ENCODE assay signal across 21 mouse cellular contexts in genomic region chr13:108536436-108536835, GRCm38 (mm10).
DNase-seq lines count a peak whose midpoint lies in the region; ATAC-seq and TF ChIP-seq lines count a peak whose summit lies in the region.
"Had no signal": no experiment of that assay in that cellular context is flagged by ENCODE, and none has a peak within 500 bp of the region (broad histone marks: within the 10 kb centered on the region; RNA-seq: fewer than 3 reads in every experiment).

No protein-coding gene starts in this region.

- WGBS in midbrain, embryonic 11.5 days, result 79% methylated on average over 4 of the region's 4 CpGs
- WGBS in midbrain, postnatal 0 days, result 74% methylated on average over 4 of the region's 4 CpGs
- 24% methylated on average over 4 of the region's 4 CpGs for WGBS in intestine, postnatal 0 days
- 40% methylated on average over 4 of the region's 4 CpGs for WGBS in stomach, postnatal 0 days

- peak; percentile 7 for DNase-seq in kidney, postnatal 14 days
- DNase-seq in kidney, postnatal 25 days, result no peak
- peak; percentile 19 for DNase-seq in midbrain, embryonic 11.5 days (ENCODE audit: low spot score, missing footprints)
- DNase-seq in midbrain, postnatal 0 days (ENCODE audit: low spot score), result no peak
- no peak for DNase-seq in stomach, postnatal 0 days (ENCODE audit: low spot score)
- DNase-seq in neural tube, embryonic 10.5 days (ENCODE audit: extremely low spot score, low spot score), result no peak
- DNase-seq in cerebellum, adult 9-11 months, result no peak
- DNase-seq: adrenal gland, adult 2 months; adrenal gland, postnatal 14 days; cerebellum, adult 11 months; cerebellum, adult 2 months; cerebellum, postnatal 10 days; gastrocnemius, postnatal 14 days; heart, adult 11 months had no signal

- no peak overlapping the region for H3K27ac ChIP-seq in midbrain, embryonic 11.5 days (ENCODE audit: low read depth, low read length)
- H3K27ac ChIP-seq in midbrain, postnatal 0 days (ENCODE audit: low read depth, low read length), result no peak overlapping the region
- H3K27ac ChIP-seq in intestine, postnatal 0 days (ENCODE audit: low read depth, low read length), result peak overlapping the region; percentile 65
- no peak overlapping the region for H3K27ac ChIP-seq in stomach, postnatal 0 days (replicated peaks)
- H3K27ac ChIP-seq: forebrain, embryonic 10.5 days; forebrain, embryonic 13.5 days; hindbrain, embryonic 12.5 days had no signal

- no peaks in the 10 kb centered on the region for H3K9me3 ChIP-seq in midbrain, embryonic 11.5 days (ENCODE audit: control insufficient read depth, low read length)
- H3K9me3 ChIP-seq in midbrain, postnatal 0 days (ENCODE audit: low read length), result no peaks in the 10 kb centered on the region
- H3K9me3 ChIP-seq in intestine, postnatal 0 days (ENCODE audit: control insufficient read depth), result no peaks in the 10 kb centered on the region
- H3K9me3 ChIP-seq in stomach, postnatal 0 days (ENCODE audit: control insufficient read depth, low read length), result no peaks in the 10 kb centered on the region
- H3K9me3 ChIP-seq: forebrain, embryonic 10.5 days; forebrain, embryonic 13.5 days; hindbrain, embryonic 12.5 days had no signal

- no peaks in the 10 kb centered on the region for H3K27me3 ChIP-seq in midbrain, embryonic 11.5 days (ENCODE audit: control insufficient read depth, insufficient read depth, low read length)
- no peaks in the 10 kb centered on the region for H3K27me3 ChIP-seq in midbrain, postnatal 0 days (ENCODE audit: insufficient read depth, low read length)
- H3K27me3 ChIP-seq in intestine, postnatal 0 days (replicated peaks; ENCODE audit: control insufficient read depth, insufficient read depth, low read length), result no peaks in the 10 kb centered on the region
- H3K27me3 ChIP-seq in stomach, postnatal 0 days (ENCODE audit: control insufficient read depth, insufficient read depth, low read length), result no peaks in the 10 kb centered on the region
- H3K27me3 ChIP-seq: forebrain, embryonic 13.5 days; hindbrain, embryonic 12.5 days had no signal

- TF ChIP-seq CTCF in midbrain, postnatal 0 days (IDR thresholded peaks at IDR 0.05), result no peak
- TF ChIP-seq CTCF in intestine, postnatal 0 days (IDR thresholded peaks at IDR 0.05; ENCODE audit: low read depth), result no peak
- TF ChIP-seq CTCF in stomach, postnatal 0 days (IDR thresholded peaks at IDR 0.05; ENCODE audit: low read depth), result no peak

- H3K4me3 ChIP-seq in midbrain, embryonic 11.5 days (ENCODE audit: low read depth, low read length), result no peak overlapping the region
- no peak overlapping the region for H3K4me3 ChIP-seq in midbrain, postnatal 0 days (ENCODE audit: low read depth, low read length)
- no peak overlapping the region for H3K4me3 ChIP-seq in intestine, postnatal 0 days (ENCODE audit: low read depth, low read length)
- H3K4me3 ChIP-seq in stomach, postnatal 0 days (ENCODE audit: low read depth, low read length), result no peak overlapping the region
- H3K4me3 ChIP-seq: forebrain, embryonic 10.5 days; forebrain, embryonic 13.5 days; hindbrain, embryonic 12.5 days had no signal

- no peaks in the 10 kb centered on the region for H3K4me1 ChIP-seq in midbrain, embryonic 11.5 days (ENCODE audit: control insufficient read depth, insufficient read depth, low read length)
- H3K4me1 ChIP-seq in midbrain, postnatal 0 days (ENCODE audit: insufficient read depth, low read length), result no peaks in the 10 kb centered on the region
- H3K4me1 ChIP-seq in intestine, postnatal 0 days (replicated peaks; ENCODE audit: control insufficient read depth, insufficient read depth, low read length), result no peaks in the 10 kb centered on the region
- no peaks in the 10 kb centered on the region for H3K4me1 ChIP-seq in stomach, postnatal 0 days (replicated peaks; ENCODE audit: control insufficient read depth, insufficient read depth)
- H3K4me1 ChIP-seq: forebrain, embryonic 10.5 days; forebrain, embryonic 13.5 days; hindbrain, embryonic 12.5 days had no signal

- no peaks in the 10 kb centered on the region for H3K36me3 ChIP-seq in midbrain, embryonic 11.5 days (ENCODE audit: control insufficient read depth, insufficient read depth, low read length)
- H3K36me3 ChIP-seq in midbrain, postnatal 0 days (ENCODE audit: insufficient read depth, low read length), result no peaks in the 10 kb centered on the region
- H3K36me3 ChIP-seq in intestine, postnatal 0 days (ENCODE audit: control insufficient read depth, insufficient read depth), result no peaks in the 10 kb centered on the region
- H3K36me3 ChIP-seq in stomach, postnatal 0 days (ENCODE audit: control insufficient read depth, insufficient read depth, low read length), result no peaks in the 10 kb centered on the region
- H3K36me3 ChIP-seq: forebrain, embryonic 10.5 days; hindbrain, embryonic 12.5 days had no signal

- no peak overlapping the region for H3K4me2 ChIP-seq in midbrain, embryonic 11.5 days
- H3K4me2 ChIP-seq in midbrain, postnatal 0 days (ENCODE audit: low read depth, low read length, poor library complexity, severe bottlenecking), result no peak overlapping the region
- H3K4me2 ChIP-seq in intestine, postnatal 0 days (replicated peaks; ENCODE audit: low read depth), result peak overlapping the region; percentile 2; the same call in 1 of the 2 replicates
- H3K4me2 ChIP-seq in stomach, postnatal 0 days (replicated peaks; ENCODE audit: low read depth), result no peak overlapping the region
- H3K4me2 ChIP-seq: forebrain, embryonic 13.5 days; heart, embryonic 11.5 days; hindbrain, embryonic 12.5 days had no signal

- TF ChIP-seq EP300 in stomach, postnatal 0 days (optimal IDR thresholded peaks at IDR 0.05), result no peak

- H3K9ac ChIP-seq in midbrain, embryonic 11.5 days (ENCODE audit: low read length), result no peak overlapping the region
- H3K9ac ChIP-seq in midbrain, postnatal 0 days (replicated peaks; ENCODE audit: low read length, poor library complexity, severe bottlenecking), result no peak overlapping the region
- no peak overlapping the region for H3K9ac ChIP-seq in intestine, postnatal 0 days (ENCODE audit: low read depth, low read length)
- H3K9ac ChIP-seq in stomach, postnatal 0 days (ENCODE audit: low read length), result no peak overlapping the region
- H3K9ac ChIP-seq: forebrain, embryonic 13.5 days; hindbrain, embryonic 12.5 days had no signal

- no peak for ATAC-seq in midbrain, embryonic 11.5 days (ENCODE audit: low FRiP score)
- ATAC-seq in midbrain, postnatal 0 days (ENCODE audit: low FRiP score), result no peak
- ATAC-seq in intestine, postnatal 0 days, result peak; percentile 95
- peak; percentile 70; the same call in 1 of the 2 replicates for ATAC-seq in stomach, postnatal 0 days (ENCODE audit: low FRiP score, low TSS enrichment)
- ATAC-seq: CD4-positive, CD25-positive, alpha-beta regulatory T cell, adult 4 months; forebrain, embryonic 13.5 days; forebrain, embryonic 16.5 days had no signal

Comparison
In these comparisons a context has a peak if more than half of its experiments do, and no peak if none do; other contexts are left out.
1. DNase-seq: peak in kidney, postnatal 14 days (single experiment) and midbrain, embryonic 11.5 days (single experiment); none in kidney, postnatal 25 days (0 of 2), midbrain, postnatal 0 days (single experiment), stomach, postnatal 0 days (single experiment), neural tube, embryonic 10.5 days (single experiment) and cerebellum, adult 9-11 months (single experiment).
2. ATAC-seq: peak in intestine, postnatal 0 days (single experiment) and stomach, postnatal 0 days (single experiment); none in midbrain, embryonic 11.5 days (single experiment) and midbrain, postnatal 0 days (single experiment).